Mouse (Mus musculus) liver, postnatal 0 days (tissue): ENCODE measurements around the gene Zfp365. TPM values are rescaled to one million over a fixed set of nuclear protein-coding genes. Genes with fewer than 3 reads are reported as not detected.

Source experiments
- ATAC-seq: fragments of 200-750 bp; cut with Nextera tagmentation; 2 replicates; pipeline ENCODE4 v1.8.0; 2017; ENCODE audit warnings: mild to moderate bottlenecking, moderate library complexity
- DNase-seq: peaks from one replicate; pipeline ENCODE4 v3.0.0-alpha.2; 2016
- H3K27ac ChIP-seq: fragments of 300-500 bp; sonication (generic); 2 replicates; pipeline ENCODE4 v1.5.1; 2014; ENCODE audit warnings: antibody characterized with exemption, moderate library complexity, mild to moderate bottlenecking, low read depth
- H3K27me3 ChIP-seq: fragments of 300-500 bp; sonication (generic); 2 replicates; pipeline ENCODE4 v1.6.1; 2014; ENCODE audit warnings: low read length, control low read depth, mixed read lengths; ENCODE audit not compliant: insufficient read depth
- H3K36me3 ChIP-seq: fragments of 300-500 bp; sonication (generic); replicated peaks from 2 replicates; pipeline ENCODE4 v1.6.1; 2014; ENCODE audit warnings: mild to moderate bottlenecking, control low read depth, low read length, moderate library complexity, mixed read lengths; ENCODE audit not compliant: insufficient read depth
- H3K4me1 ChIP-seq: fragments of 300-500 bp; sonication (generic); 2 replicates; pipeline ENCODE4 v1.6.1; 2014; ENCODE audit warnings: antibody characterized with exemption, mild to moderate bottlenecking, control low read depth; ENCODE audit not compliant: insufficient read depth
- H3K4me2 ChIP-seq: fragments of 300-500 bp; sonication (generic); 2 replicates; pipeline ENCODE4 v1.6.1; 2014; ENCODE audit warnings: low read depth, mild to moderate bottlenecking, low read length, moderate library complexity, mixed read lengths
- H3K4me3 ChIP-seq: fragments of 300-500 bp; sonication (generic); 2 replicates; pipeline ENCODE4 v1.5.1; 2014; ENCODE audit warnings: low read depth, low read length
- H3K9ac ChIP-seq: fragments of 300-500 bp; sonication (generic); replicated peaks from 2 replicates; pipeline ENCODE4 v1.6.1; 2014; ENCODE audit warnings: mild to moderate bottlenecking, moderate library complexity
- H3K9me3 ChIP-seq: fragments of 300-500 bp; sonication (generic); 2 replicates; pipeline ENCODE4 v1.6.1; 2016; ENCODE audit warnings: mild to moderate bottlenecking, control low read depth, low read length, mixed read lengths
- CTCF ChIP-seq: sonication (generic); IDR thresholded peaks from 2 replicates; pipeline ENCODE4 v1.5.1; 2016; ENCODE audit warnings: antibody characterized with exemption, low read depth
- EP300 ChIP-seq: IDR thresholded peaks from 2 replicates; pipeline ENCODE4 v1.6.1; 2016; ENCODE audit warnings: antibody characterized with exemption, low read depth, mild to moderate bottlenecking
- WGBS: fragments of 180-500 bp; shearing (Covaris S2); extraction: QIAGEN DNeasy Blood & Tissue Kit; methylation state at CpG from one replicate; pipeline ENCODE4 v1.1.7; 2014; ENCODE audit not compliant: insufficient replicate concordance; 5-methylcytosine and 5-hydroxymethylcytosine counted together
- polyA plus RNA-seq: library from polyadenylated mRNA; unstranded; fragments of >200 nt; fragmentation: Nextera tagmentation; extraction: Ambion mirVana; gene quantifications from 2 replicates; pipeline ENCODE4 v1.2.1, GENCODE M21; 2015

Gene Zfp365
- 0.04 TPM in 1 of 2 replicates, not detected in the other for polyA plus RNA-seq

DNA sequence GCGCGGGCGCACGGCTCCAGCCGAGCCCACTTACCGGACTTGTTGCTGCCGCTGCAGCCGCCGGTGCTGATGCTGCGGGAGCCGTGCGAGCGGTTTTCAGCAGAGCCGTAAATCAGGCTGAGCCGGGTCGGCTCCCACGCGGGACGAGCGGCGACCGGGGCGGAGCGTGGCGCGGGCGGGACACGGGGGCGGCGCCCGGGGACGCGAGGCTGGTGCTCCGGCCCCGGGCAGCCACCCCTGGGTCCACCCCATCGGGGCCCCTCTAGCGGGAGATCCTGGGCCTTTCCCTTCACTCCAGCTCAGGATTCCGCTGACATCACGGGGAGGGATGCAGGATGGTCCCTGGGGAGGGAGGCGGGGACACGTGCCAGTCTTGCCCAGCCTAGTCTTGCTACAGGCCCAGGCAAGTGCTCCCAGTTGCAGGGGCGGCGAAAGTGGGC is at the start of gene Zfp365:
TSS of gene Zfp365 (minus strand) at position 326 of the 440 bp plus-strand sequence.
- Histone ChIP-seq H3K4me3 (peak within 1 kb of the TSS; percentile 53), H3K27me3 (peaks cover 9% of the 10 kb centered on the region), H3K36me3 (no peaks in the 10 kb centered on the region), H3K9me3 (no peaks in the 10 kb centered on the region), H3K27ac (no peak within 1 kb of the TSS), H3K4me1 (peaks cover 7% of the 10 kb centered on the region), H3K9ac (peak within 1 kb of the TSS; percentile 38; the same call in 1 of the 2 replicates), H3K4me2 (peak within 1 kb of the TSS; percentile 91)
- no peak for TF ChIP-seq CTCF
- TF ChIP-seq EP300, result no peak
- ATAC-seq (peak; percentile 31; the same call in 1 of the 2 replicates), DNase-seq (peak; percentile 33)
- 2% methylated on average over 41 of the region's 43 CpGs for WGBS

DNA sequence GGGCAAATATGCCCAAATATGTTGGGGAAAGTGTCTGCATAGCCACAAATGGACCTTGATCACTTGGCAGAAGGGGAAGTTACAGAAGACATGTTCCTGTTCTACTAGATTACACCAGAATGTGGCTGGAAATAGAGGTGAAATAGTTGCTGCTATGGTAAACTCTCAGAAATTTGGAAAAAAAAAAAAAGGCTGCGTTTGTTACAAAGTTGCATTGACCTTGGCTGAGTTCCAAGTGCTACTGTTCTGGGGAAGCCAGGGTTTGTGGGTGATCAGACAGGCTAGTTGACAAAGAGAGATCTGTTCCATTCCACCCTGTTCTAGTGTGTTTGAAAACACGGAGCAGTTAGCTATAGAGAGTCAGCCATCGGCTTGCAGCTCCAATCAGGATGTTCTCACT is 47.5 kb upstream of the Zfp365 start:
- ATAC-seq, result no peak
- WGBS, result 49% methylated on average over 3 of the region's 3 CpGs

DNA sequence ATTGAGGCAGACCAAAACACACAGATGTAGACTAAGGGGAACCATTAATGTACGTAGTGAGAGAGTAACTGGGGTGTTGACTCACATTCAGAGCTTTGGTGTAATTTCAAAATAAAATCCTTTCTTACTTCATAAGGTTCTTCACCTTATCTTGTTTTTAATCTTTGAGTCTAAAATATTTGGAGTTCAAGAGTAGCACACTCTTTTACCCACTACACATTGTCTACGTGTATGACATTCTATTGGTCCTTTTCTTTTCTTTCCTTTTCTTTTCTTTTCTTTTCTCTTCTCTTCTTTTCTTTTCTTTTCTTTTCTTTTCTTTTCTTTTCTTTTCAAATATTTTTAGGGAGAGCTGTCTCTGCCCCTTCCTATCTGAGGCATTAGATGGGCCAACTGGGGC is 43.5 kb upstream of the Zfp365 start:
- DNase-seq, result no peak
- WGBS, result 81% methylated on average over 2 of the region's 2 CpGs

More for the DNA sequence above, 47.5 kb upstream of the Zfp365 start:
- Histone ChIP-seq H3K9ac (no peak overlapping the region), H3K4me1 (no peaks in the 10 kb centered on the region), H3K9me3 (no peaks in the 10 kb centered on the region), H3K27ac (peak overlapping the region; percentile 39; the same call in 1 of the 2 replicates), H3K4me3 (no peak overlapping the region), H3K4me2 (0 out of 2 replicates have a peak overlapping the region, but pooled peaks have one; percentile 13), H3K27me3 (no peaks in the 10 kb centered on the region), H3K36me3 (no peaks in the 10 kb centered on the region)
- DNase-seq, result peak; percentile 28
- TF ChIP-seq CTCF, result no peak
- TF ChIP-seq EP300, result no peak; the same call in 1 of the 2 replicates

DNA sequence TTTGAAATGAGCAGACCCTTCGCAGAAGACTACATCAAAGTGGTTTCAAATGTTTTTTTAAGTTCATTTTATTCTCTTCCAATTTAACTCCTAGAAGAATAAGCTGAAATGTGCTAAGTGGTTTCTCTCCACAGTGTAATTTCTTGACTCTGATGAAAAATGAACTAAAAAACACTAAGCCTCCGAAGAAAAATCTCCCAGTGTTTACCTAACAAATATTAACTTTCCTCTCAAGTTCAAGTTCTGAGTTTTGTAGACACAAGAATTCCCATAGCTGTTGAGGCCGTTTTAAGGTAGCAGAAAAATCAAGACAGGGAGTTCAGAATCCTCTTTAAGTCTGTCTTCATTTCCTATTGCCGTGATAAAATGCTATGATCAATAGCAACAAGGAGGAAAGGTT is 39.2 kb upstream of the Zfp365 start:
- ATAC-seq, result no peak
- TF ChIP-seq CTCF (no peak), EP300 (no peak)
- Histone ChIP-seq H3K9ac (no peak overlapping the region), H3K4me2 (no peak overlapping the region), H3K27ac (no peak overlapping the region), H3K9me3 (no peaks in the 10 kb centered on the region), H3K4me3 (no peak overlapping the region), H3K36me3 (no peaks in the 10 kb centered on the region), H3K4me1 (no peaks in the 10 kb centered on the region), H3K27me3 (no peaks in the 10 kb centered on the region)
- no peak for DNase-seq
- WGBS, result 62% methylated on average over 4 of the region's 4 CpGs

More for the DNA sequence above, 43.5 kb upstream of the Zfp365 start:
- no peaks in the 10 kb centered on the region for H3K4me1 ChIP-seq
- TF ChIP-seq CTCF, result no peak
- no peak for TF ChIP-seq EP300
- H3K9me3 ChIP-seq, result no peaks in the 10 kb centered on the region
- H3K4me2 ChIP-seq, result no peak overlapping the region
- H3K27ac ChIP-seq, result no peak overlapping the region
- H3K27me3 ChIP-seq, result no peaks in the 10 kb centered on the region
- no peak for ATAC-seq
- no peaks in the 10 kb centered on the region for H3K36me3 ChIP-seq
- H3K4me3 ChIP-seq, result no peak overlapping the region
- H3K9ac ChIP-seq, result no peak overlapping the region

DNA sequence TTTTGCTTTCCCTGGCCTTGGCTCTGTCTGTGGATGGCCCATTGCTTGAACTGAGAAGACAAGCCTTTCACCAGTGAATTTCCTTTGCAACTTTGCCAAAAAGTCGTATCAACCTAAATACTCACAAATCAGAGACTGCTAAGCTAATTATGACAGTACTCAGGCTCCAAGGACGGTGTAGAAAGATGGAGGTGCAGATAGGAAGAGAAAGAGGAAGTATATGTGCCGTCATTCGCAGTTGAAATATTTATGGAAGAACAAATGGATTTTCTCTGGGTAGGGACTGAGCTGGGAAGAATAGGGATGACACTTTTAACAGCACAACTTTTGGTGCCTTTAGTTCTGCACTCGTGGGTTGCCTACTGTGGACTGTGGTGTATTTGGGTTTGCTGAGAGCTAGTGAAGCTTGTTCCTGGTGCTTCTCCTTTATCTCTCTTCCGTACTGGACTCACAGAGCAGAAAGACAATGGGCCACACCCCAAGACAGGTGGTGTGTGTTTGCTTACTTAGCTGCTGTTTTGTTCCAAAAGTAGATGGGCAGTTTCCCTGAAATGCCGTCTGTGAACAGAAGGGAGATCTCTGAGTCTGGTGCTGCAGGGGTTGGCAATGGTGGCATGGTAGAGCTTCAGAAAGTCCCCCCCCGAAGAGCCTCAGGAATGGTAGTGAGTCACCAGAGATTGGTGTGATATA is 37.7 kb upstream of the Zfp365 start:
- TF ChIP-seq CTCF (no peak), EP300 (no peak)
- H3K4me2 ChIP-seq, result no peak overlapping the region
- H3K27ac ChIP-seq, result no peak overlapping the region
- WGBS, result 37% methylated on average over 8 of the region's 8 CpGs
- H3K4me3 ChIP-seq, result no peak overlapping the region
- no peaks in the 10 kb centered on the region for H3K27me3 ChIP-seq
- ATAC-seq (no peak), DNase-seq (no peak)
- no peaks in the 10 kb centered on the region for H3K9me3 ChIP-seq
- H3K9ac ChIP-seq, result no peak overlapping the region
- H3K36me3 ChIP-seq, result no peaks in the 10 kb centered on the region
- H3K4me1 ChIP-seq, result no peaks in the 10 kb centered on the region

DNA sequence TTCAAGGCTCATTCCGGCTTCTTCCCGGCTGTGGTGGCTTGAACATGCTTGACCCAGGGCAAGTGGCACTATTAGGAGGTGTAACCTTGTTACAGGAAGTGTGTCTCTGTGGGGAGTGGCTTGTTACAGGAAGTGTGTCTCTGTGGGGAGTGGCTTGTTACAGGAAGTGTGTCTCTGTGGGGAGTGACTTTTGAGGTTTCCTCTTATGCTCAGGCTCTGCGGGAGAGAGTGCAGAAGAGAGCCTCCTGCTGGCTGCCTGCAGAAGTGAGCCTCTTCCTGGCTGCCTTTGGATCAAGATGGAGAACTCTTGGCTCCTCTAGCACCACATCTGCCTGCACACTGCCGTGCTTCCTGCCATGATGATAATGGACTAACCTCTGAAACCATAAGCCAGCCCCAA is 31.1 kb upstream of the Zfp365 start:
- Histone ChIP-seq H3K9ac (no peak overlapping the region), H3K27me3 (no peaks in the 10 kb centered on the region), H3K4me1 (no peaks in the 10 kb centered on the region), H3K9me3 (no peaks in the 10 kb centered on the region), H3K36me3 (no peaks in the 10 kb centered on the region), H3K4me2 (no peak overlapping the region), H3K27ac (no peak overlapping the region), H3K4me3 (no peak overlapping the region)
- ATAC-seq (peak; percentile 43; the same call in 1 of the 2 replicates), DNase-seq (no peak)
- WGBS, result 70% methylated on average over 4 of the region's 4 CpGs
- TF ChIP-seq EP300 (no peak), CTCF (peak; percentile 20; the same call in 1 of the 2 replicates)
